Mouse (Mus musculus): ENCODE data around the gene Crocc.

DNA sequence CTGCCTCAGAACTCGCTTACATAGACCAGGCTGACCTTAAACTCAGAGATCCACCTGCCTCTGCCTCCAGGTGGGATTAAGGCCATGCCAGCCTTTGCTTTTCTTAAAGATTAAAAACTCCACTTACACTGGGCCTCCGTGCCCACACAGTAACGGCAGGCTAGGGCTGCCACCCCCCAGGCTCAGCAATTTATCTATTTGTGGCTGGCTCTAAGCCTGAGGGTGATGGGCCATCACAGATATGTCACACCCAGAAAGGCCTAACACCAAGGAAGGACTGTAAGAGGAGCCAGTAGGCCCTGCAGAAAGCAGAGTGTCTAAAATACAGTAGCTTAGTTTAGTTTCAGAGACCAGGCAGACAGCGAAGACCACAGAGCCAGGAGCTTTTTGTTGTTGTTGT, 13.8 kb upstream of the Crocc start:
- TF ChIP-seq EP300 (IDR thresholded peaks at IDR 0.05; ENCODE audit: low read depth), result 0 out of 2 replicates have a peak, but pooled peaks have one; percentile 61
- no peak for TF ChIP-seq CTCF (IDR thresholded peaks at IDR 0.05; ENCODE audit: low read depth)

All from liver, postnatal 0 days (tissue).